In the genomic region with DNA sequence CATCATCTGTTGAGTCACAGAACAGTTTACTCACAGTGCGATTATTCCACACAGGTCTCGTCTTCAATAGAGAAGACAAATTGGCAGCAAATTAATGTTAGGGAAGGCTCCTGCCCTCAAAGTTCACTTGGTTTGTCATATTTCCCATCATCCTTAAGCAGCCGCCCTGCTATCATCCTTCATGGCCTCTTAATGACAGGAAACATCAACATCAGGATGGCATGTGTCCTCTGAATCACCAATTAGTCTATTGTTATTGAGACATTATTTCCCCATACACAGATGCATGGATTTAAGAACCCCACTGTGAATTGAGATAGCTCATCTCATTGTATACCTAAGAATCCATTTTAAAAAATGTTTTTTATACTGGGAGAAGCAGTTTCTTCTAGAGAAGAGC, we compare ENCODE assay signal across 17 mouse cellular contexts.
A peak's percentile ranks its signal among the peaks of the same experiment; 100 is the strongest.
DNase-seq lines count a peak whose midpoint lies in the region.
"Had no signal": no experiment of that assay in that cellular context is flagged by ENCODE, and none has a peak within 500 bp of the region (broad histone marks: within the 10 kb centered on the region; RNA-seq: fewer than 3 reads in every experiment).

No protein-coding gene starts in this region.

- DNase-seq in Muller cell, postnatal 12 days (ENCODE audit: inconsistent ontology term), result peak; percentile 5
- peak; percentile 68 for DNase-seq in retina, embryonic 14.5 days (ENCODE audit: low spot score)
- DNase-seq in retina, postnatal 1 day, result peak; percentile 55
- no peak for DNase-seq in thymus, postnatal 25 days
- DNase-seq in heart, adult 9 months (ENCODE audit: low spot score in 2 of 2), result no peak
- DNase-seq in neural tube, embryonic 10.5 days (ENCODE audit: extremely low spot score, low spot score), result no peak
- DNase-seq: adrenal gland, adult 2 months; adrenal gland, adult 8-10 months; adrenal gland, postnatal 10 days; adrenal gland, postnatal 14 days; adrenal gland, postnatal 25 days; adrenal gland, postnatal 36 days; B cell, adult 2 months; cerebellum, adult 11 months; cerebellum, adult 11-12 months; cerebellum, adult 18-20 months; cerebellum, adult 2 months had no signal

Comparison
In these comparisons a context has a peak if more than half of its experiments do, and no peak if none do; other contexts are left out.
1. DNase-seq: peak in Muller cell, postnatal 12 days (single experiment), retina, embryonic 14.5 days (single experiment) and retina, postnatal 1 day (single experiment); none in thymus, postnatal 25 days (single experiment), heart, adult 9 months (0 of 2) and neural tube, embryonic 10.5 days (single experiment).